Mouse (Mus musculus) heart, adult 2 months (tissue): ENCODE measurements around the gene Tmem237.
A peak's percentile ranks its signal among the peaks of the same experiment; 100 is the strongest.

Source experiments
- CTCF ChIP-seq: fragments of 200-600 bp; IDR thresholded peaks from 2 replicates; pipeline ENCODE4 v1.8.1; 2022; ENCODE audit warnings: antibody characterized with exemption, mild to moderate bottlenecking, moderate library complexity
- POLR2A ChIP-seq: fragments of 200-500 bp; IDR thresholded peaks from 2 replicates; pipeline ENCODE4 v1.6.1; 2011; ENCODE audit warnings: mild to moderate bottlenecking, low read depth, low read length, control low read depth; ENCODE audit not compliant: insufficient read depth

GRCm38 (mm10) chr1:59144543-59144942 lies 24.3 kb upstream of the Tmem237 start:
- TF ChIP-seq POLR2A (no peak), CTCF (peak; percentile 56)
